Mouse (Mus musculus): Measurements from ENCODE around the gene Bahcc1.

- no peak for TF ChIP-seq POLR2A (IDR thresholded peaks at IDR 0.05; ENCODE audit: low read depth, low read length)
- no peak for TF ChIP-seq CTCF (conservative IDR thresholded peaks at IDR 0.05; ENCODE audit: insufficient read depth, insufficient read length, low read depth, low read length)
Observed at GRCm38 (mm10) chr11:120233441-120234135, 841 bp downstream of the Bahcc1 start.

Data from kidney, adult 2 months (tissue).